Mouse (Mus musculus) adrenal gland, postnatal 4 days (tissue): ENCODE data around the gene Il31ra. TPM values are rescaled to one million over a fixed set of nuclear protein-coding genes. Genes with fewer than 3 reads are reported as not detected.

Source experiments
- total RNA-seq, 2 experiments: library from RNA; stranded (reverse); gene quantifications; 2 replicates each; pipeline ENCODE4 v1.2.3; 2021

Il31ra gene
- total RNA-seq, 2 experiments from 2014 or later = 0.48 to 0.76 TPM

Other genes starting within 250 kb of the Il31ra start
- gene Il6st, start 130.3 kb downstream of the Il31ra start, total RNA-seq = 100 to 1,000 TPM; 278 to 288 TPM
- 1 to 10 TPM in 1 of 2 experiments, under 1 TPM in 1; 0.79 to 1.2 TPM for gene Ddx4, start 58.1 kb upstream of the Il31ra start, total RNA-seq
- 10 to 100 TPM; 36.8 to 38.6 TPM for gene Slc38a9, start 66.4 kb upstream of the Il31ra start, total RNA-seq
- 100 to 1,000 TPM; 194 to 213 TPM for gene Plpp1, start 206.4 kb upstream of the Il31ra start, total RNA-seq